Mouse (Mus musculus) limb, embryonic 15.5 days (tissue): ENCODE data around the gene Slc25a13. TPM values are rescaled to one million over a fixed set of nuclear protein-coding genes. Genes with fewer than 3 reads are reported as not detected.
"Not testable (repeated sequence)": the region's sequence is repeated elsewhere in the genome, so short reads cannot be mapped to it uniquely, and the experiment has no call there.

Experiments
- ATAC-seq: fragments of 200-750 bp; cut with Nextera tagmentation; 2 replicates; pipeline ENCODE4 v1.8.0; 2017; ENCODE audit warnings: low read depth, moderate TSS enrichment; ENCODE audit not compliant: insufficient number of reproducible peaks, low FRiP score, low TSS enrichment
- H3K27ac ChIP-seq: fragments of 300-500 bp; sonication (generic); 2 replicates; pipeline ENCODE4 v1.5.1; 2015; ENCODE audit warnings: moderate library complexity, mild to moderate bottlenecking, inconsistent platforms
- H3K27me3 ChIP-seq: fragments of 300-500 bp; sonication (generic); 2 replicates; pipeline ENCODE4 v1.6.1; 2015; ENCODE audit warnings: inconsistent platforms
- H3K36me3 ChIP-seq: fragments of 300-500 bp; sonication (generic); 2 replicates; pipeline ENCODE4 v1.6.1; 2015; ENCODE audit warnings: inconsistent platforms
- H3K4me1 ChIP-seq: fragments of 300-500 bp; sonication (generic); 2 replicates; pipeline ENCODE4 v1.6.1; 2015; ENCODE audit warnings: inconsistent platforms
- H3K4me2 ChIP-seq: fragments of 300-500 bp; sonication (generic); 2 replicates; pipeline ENCODE4 v1.6.1; 2015; ENCODE audit warnings: mild to moderate bottlenecking, inconsistent platforms
- H3K4me3 ChIP-seq: fragments of 300-500 bp; sonication (generic); 2 replicates; pipeline ENCODE4 v1.5.1; 2015; ENCODE audit warnings: mild to moderate bottlenecking, inconsistent platforms
- H3K9ac ChIP-seq: fragments of 300-500 bp; sonication (generic); 2 replicates; pipeline ENCODE4 v1.6.1; 2015; ENCODE audit warnings: inconsistent platforms
- H3K9me3 ChIP-seq: fragments of 300-500 bp; sonication (generic); 2 replicates; pipeline ENCODE4 v1.6.1; 2016; ENCODE audit warnings: inconsistent platforms
- WGBS: fragments of 180-500 bp; shearing (Covaris S2); methylation state at CpG from one replicate; pipeline ENCODE4 v1.1.7; 2015; 5-methylcytosine and 5-hydroxymethylcytosine counted together
- polyA plus RNA-seq: library from polyadenylated mRNA; unstranded; fragments of >200 nt; fragmentation: Nextera tagmentation; extraction: Ambion mirVana; gene quantifications from 2 replicates; pipeline ENCODE4 v1.2.1, GENCODE M21; 2015

Gene Slc25a13
- polyA plus RNA-seq, 1 experiment from 2014 or later, result 17.2 TPM

DNA sequence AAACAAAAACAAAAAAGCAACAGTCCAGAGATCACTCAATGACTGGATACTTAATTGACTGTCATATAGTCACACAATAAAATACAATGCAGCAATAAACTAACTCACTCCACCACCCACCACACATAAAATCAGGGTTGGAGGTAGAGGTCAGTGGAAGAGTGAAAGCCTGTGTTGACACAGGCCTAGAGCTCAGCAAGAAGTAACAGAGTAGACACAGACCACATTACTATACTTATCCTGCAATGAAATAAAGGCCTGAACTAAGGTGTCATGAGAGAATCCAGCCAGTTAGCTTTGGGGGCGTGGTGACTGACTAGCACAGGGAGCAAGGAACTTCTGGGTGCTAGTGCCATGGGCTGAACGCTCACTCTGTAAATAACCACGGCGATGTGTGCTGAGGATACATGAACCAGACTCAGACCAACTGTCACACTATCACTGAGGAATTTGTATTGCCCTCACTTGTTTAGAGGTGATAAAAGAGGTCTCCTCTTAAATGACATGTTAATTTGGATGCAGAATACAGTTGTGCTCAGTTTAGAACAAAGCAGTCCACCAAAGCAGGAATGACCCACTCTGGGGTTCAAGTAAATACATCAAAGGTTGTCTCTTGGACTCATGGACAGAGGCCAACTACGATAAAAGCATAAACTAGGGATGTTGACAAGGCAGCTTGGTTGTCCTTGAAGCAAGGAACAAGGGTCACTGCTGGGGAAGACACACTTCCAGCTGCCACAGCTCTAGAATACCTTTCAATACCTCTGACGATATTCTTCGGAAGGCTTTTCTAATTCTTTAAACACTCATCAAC lies 31.8 kb downstream of the Slc25a13 start:
- no peak overlapping the region for H3K4me3 ChIP-seq
- H3K27ac ChIP-seq, result no peak overlapping the region
- H3K27me3 ChIP-seq, result no peaks in the 10 kb centered on the region
- H3K4me2 ChIP-seq, result no peak overlapping the region
- H3K4me1 ChIP-seq, result peaks cover 6% of the 10 kb centered on the region; the same call in 1 of the 2 replicates
- 68% methylated on average over 7 of the region's 7 CpGs for WGBS
- no peaks in the 10 kb centered on the region for H3K36me3 ChIP-seq
- ATAC-seq, result no peak
- H3K9ac ChIP-seq, result no peak overlapping the region
- no peaks in the 10 kb centered on the region for H3K9me3 ChIP-seq

DNA sequence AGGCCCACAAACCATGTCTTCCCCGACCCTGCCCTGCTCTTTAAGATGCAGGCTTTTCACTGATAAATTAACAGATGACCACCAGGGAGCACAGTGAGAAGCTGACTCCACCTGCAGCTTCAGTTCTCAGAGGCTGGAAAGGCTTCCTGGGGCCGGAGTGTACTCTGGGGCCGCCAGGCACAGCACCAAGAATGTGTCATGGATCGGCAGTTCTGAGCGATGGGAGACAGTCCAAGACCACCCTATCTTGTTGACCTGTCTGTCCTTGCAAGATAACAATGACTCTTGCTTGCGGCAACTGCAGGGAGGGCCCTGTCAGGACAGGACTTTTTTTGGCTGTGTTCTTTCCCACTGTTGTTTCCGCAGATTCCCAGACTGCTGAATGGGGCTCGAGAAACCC lies 33.4 kb downstream of the Slc25a13 start:
- Histone ChIP-seq H3K36me3 (no peaks in the 10 kb centered on the region; the same call in 1 of the 2 replicates), H3K9me3 (no peaks in the 10 kb centered on the region), H3K4me3 (no peak overlapping the region), H3K27me3 (no peaks in the 10 kb centered on the region), H3K4me1 (no peaks in the 10 kb centered on the region; the same call in 1 of the 2 replicates), H3K27ac (no peak overlapping the region), H3K4me2 (no peak overlapping the region), H3K9ac (no peak overlapping the region)
- no peak for ATAC-seq
- 84% methylated on average over 8 of the region's 8 CpGs for WGBS

DNA sequence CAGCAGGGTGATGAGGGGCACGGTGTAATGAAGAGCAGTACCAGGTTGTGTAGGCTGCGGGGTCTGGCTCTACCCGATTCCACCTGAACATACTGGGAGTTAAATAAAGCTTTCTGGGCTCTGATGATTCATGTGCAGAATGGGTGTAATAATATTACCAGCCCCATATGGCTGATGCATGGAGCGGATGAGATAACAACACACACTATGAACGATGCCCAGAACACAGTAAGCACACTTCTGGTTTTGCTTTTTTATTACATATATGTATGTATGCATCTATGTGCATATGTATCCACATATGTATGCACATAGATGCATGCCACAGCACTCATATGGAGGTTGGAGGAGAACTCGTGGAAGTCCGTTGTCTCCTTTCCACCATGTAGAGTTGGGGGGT lies 34.8 kb downstream of the Slc25a13 start:
- Histone ChIP-seq H3K4me3 (no peak overlapping the region), H3K27me3 (no peaks in the 10 kb centered on the region), H3K36me3 (no peaks in the 10 kb centered on the region; the same call in 1 of the 2 replicates), H3K27ac (no peak overlapping the region), H3K4me2 (no peak overlapping the region), H3K9ac (no peak overlapping the region), H3K9me3 (no peaks in the 10 kb centered on the region), H3K4me1 (no peaks in the 10 kb centered on the region; the same call in 1 of the 2 replicates)
- ATAC-seq, result no peak
- WGBS, result 87% methylated on average over 7 of the region's 7 CpGs

DNA sequence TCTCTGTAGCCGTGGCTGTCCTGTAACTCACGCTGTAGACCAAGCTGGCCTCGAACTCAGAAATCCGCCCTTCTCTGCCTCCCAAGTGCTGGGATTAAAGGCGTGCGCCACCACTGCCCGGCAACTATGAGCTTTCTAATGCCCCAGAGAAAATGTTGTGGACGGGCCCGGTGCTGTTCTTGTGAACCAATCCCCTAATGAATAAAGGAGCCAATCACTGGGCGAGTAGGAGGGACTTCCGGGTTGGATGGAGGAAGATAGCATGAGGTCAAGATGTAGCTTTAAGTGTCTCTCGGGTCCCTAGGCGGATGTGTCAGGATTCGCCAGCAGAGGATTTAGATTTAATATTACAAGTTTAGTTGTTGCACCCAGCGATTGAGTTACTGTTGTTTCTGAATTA lies 38.6 kb downstream of the Slc25a13 start:
- not testable (repeated sequence) for H3K27ac ChIP-seq, H3K27me3 ChIP-seq, H3K4me3 ChIP-seq, H3K9ac ChIP-seq, H3K4me1 ChIP-seq, H3K4me2 ChIP-seq, ATAC-seq, H3K36me3 ChIP-seq, H3K9me3 ChIP-seq
- WGBS, result 87% methylated on average over 15 of the region's 15 CpGs

DNA sequence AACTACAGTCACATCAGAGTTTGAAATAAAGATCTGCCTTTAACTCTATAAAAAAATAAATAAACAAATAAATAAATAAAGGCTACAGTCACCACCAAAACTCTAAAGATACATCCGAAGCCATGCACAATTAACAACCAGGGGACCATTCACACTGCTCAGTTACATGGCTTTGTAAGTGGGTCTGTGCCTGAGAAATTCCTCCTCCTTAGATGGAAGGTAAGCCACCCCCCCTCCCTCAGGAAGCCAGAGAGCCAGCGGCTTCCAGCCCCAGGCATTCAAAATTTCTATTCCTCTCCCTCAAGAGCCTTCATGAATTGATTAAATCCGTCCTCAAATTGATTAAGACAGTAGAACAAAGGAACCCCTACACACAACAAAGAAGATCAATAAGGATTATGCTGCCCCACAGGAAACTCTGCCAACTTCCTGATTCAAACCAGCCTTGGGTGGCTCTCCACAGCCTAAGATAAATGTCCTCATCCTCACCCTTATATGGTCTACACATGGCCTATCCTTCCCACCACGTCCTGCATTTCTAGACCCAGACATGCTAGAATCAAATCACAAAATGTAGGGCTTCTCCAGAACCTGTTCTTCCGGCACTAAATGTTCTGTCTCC lies 41.5 kb downstream of the Slc25a13 start:
- Histone ChIP-seq H3K36me3 (no peaks in the 10 kb centered on the region; the same call in 1 of the 2 replicates), H3K4me3 (no peak overlapping the region), H3K4me1 (peaks cover 4% of the 10 kb centered on the region; the same call in 1 of the 2 replicates), H3K9ac (no peak overlapping the region), H3K9me3 (no peaks in the 10 kb centered on the region), H3K4me2 (no peak overlapping the region), H3K27ac (no peak overlapping the region), H3K27me3 (no peaks in the 10 kb centered on the region)
- 64% methylated on average over 5 of the region's 5 CpGs for WGBS
- no peak for ATAC-seq

DNA sequence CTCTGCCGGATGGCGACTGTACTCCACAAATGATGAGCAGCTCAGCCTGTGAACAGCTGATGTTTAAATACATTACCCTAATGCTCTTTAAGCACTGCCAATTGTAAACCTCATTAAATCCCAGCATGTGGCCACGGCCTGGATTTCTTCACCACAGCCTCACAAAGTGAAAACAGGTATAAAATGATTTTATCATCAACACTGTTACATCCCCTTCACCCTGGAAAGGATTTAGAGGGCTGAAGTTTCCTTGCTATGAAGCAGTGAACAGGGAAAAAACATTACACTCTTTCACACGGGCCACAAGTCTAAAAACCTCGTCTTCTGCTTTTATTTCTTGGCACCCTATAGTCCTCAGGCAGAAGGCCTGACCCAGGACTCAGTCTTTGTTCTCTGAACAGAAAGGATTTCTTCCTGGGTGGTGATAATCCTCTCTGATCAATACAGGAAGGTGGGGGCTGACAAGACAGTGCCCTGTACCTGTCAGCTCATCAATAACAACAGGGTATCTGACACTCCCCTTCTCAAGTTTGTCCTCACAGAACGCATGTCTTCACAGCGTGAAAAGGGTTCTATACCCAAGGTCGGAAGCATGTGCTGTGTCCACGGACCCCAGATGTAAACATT lies 42.9 kb downstream of the Slc25a13 start:
- Histone ChIP-seq H3K4me1 (peaks cover 4% of the 10 kb centered on the region; the same call in 1 of the 2 replicates), H3K4me3 (no peak overlapping the region), H3K27me3 (no peaks in the 10 kb centered on the region), H3K36me3 (no peaks in the 10 kb centered on the region; the same call in 1 of the 2 replicates), H3K27ac (no peak overlapping the region), H3K9me3 (no peaks in the 10 kb centered on the region), H3K9ac (no peak overlapping the region), H3K4me2 (no peak overlapping the region)
- no peak for ATAC-seq
- WGBS, result 35% methylated on average over 9 of the region's 9 CpGs

DNA sequence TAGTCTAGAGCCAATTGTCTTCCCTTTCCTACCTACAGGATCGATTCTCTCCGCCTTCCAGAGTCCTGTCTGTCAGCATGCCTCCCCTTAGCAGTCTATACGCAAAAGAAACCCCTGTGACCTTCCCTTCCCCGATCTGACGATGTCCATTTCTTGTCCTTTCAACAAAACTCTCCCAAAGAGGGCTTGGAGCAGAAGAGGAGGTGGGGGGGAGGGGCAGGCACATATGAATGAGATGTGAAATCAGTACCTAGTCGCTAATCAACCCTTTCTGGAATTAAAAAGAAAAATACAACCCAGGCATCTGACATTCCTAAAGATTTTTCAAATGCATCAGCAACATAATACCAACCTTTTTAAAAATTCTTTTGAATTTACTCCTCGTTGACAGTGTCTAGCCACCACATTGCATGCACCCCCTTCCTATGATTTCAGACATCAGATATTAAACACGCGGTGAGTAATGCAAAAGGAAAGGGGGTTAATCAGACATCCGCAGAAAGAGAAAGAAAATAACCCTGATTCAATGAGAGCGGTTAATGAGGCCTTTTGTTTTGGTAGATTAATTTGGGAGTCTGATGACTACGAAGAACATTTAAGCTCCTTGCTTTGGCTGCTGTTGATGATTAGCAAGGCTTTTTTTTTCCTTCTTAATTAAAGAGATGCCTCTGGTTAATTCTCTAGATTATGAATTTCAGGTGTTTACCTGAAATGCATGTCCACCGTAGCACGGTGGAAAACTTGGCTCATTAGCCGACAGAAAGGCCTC lies 43.6 kb downstream of the Slc25a13 start:
- H3K9ac ChIP-seq, result no peak overlapping the region
- no peak for ATAC-seq
- peaks cover 9% of the 10 kb centered on the region; the same call in 1 of the 2 replicates for H3K4me1 ChIP-seq
- no peak overlapping the region for H3K27ac ChIP-seq
- 48% methylated on average over 15 of the region's 15 CpGs for WGBS
- no peaks in the 10 kb centered on the region for H3K27me3 ChIP-seq
- H3K4me2 ChIP-seq, result no peak overlapping the region
- no peaks in the 10 kb centered on the region for H3K36me3 ChIP-seq
- H3K9me3 ChIP-seq, result no peaks in the 10 kb centered on the region
- H3K4me3 ChIP-seq, result no peak overlapping the region

DNA sequence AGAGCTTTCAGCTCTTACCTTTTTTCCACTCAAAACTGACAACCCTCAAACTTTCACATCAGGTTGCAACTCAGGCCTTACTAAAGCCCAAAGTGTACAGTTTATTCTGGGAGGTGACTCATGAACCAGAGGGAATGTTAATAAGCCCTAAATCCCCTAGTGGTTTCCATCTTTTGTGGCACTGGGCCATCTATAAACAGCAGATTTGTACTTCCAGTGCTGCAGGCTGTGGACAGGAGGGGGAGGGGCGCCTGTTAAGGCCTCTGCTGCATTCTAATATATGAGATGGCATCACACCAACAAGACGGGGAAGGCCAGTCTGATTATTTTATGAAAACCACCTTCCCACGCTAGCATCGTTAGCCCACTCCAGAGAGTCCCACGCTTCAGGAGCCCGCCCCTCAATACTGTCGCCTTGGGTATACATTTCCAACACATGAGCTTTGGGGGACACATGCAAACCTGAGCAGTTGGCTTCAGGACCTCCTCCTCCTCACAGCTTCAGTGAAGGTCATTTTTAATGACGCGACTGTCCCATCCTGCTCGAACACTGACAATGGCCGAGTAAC lies 48.3 kb downstream of the Slc25a13 start:
- WGBS, result 49% methylated on average over 11 of the region's 11 CpGs
- Histone ChIP-seq H3K9me3 (no peaks in the 10 kb centered on the region), H3K27me3 (no peaks in the 10 kb centered on the region), H3K4me1 (peaks cover 6% of the 10 kb centered on the region; the same call in 1 of the 2 replicates), H3K4me3 (no peak overlapping the region), H3K4me2 (no peak overlapping the region), H3K9ac (no peak overlapping the region), H3K36me3 (no peaks in the 10 kb centered on the region), H3K27ac (no peak overlapping the region)
- no peak for ATAC-seq

DNA sequence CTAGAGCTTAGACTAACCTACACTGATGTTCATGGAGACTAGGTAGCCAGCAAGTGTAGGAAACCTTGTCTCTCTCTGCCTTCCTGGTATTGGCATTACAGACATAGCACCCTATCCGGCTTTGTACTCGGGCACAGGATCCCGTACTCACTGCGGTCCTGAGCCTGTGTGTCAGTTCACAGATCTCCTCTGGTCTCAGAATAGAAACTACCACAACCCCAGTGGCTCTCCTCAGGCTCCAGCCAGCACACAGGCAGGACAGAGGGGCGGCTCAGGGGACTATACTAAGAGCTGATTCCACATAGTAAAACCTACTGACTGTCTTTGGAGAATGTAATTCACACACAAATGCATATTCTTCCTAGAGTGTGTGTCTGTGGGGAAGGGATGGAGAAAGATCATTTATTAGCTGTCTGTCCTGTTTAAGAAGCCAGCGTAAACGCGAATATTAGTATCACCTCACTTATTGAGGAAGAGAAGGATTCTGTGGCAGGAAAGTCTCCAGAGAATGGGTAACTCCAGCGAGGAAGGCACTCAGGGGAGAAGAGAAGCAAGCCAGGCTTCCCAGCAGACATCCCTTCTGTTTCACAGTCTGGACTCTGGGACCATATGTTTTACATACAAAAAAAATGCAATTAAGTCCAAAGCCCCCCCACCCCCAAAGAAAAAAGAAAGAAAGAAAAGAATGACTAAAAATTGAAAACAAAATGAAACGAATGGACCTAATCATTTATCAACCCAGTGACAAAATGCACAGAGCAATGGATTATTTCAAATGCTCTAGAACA lies 49.4 kb downstream of the Slc25a13 start:
- 85% methylated on average over 10 of the region's 10 CpGs for WGBS
- H3K4me2 ChIP-seq, result no peak overlapping the region
- no peak for ATAC-seq
- H3K9ac ChIP-seq, result no peak overlapping the region
- peaks cover 5% of the 10 kb centered on the region; the same call in 1 of the 2 replicates for H3K4me1 ChIP-seq
- no peaks in the 10 kb centered on the region for H3K36me3 ChIP-seq
- no peak overlapping the region for H3K27ac ChIP-seq
- no peak overlapping the region for H3K4me3 ChIP-seq
- H3K9me3 ChIP-seq, result no peaks in the 10 kb centered on the region
- H3K27me3 ChIP-seq, result no peaks in the 10 kb centered on the region

DNA sequence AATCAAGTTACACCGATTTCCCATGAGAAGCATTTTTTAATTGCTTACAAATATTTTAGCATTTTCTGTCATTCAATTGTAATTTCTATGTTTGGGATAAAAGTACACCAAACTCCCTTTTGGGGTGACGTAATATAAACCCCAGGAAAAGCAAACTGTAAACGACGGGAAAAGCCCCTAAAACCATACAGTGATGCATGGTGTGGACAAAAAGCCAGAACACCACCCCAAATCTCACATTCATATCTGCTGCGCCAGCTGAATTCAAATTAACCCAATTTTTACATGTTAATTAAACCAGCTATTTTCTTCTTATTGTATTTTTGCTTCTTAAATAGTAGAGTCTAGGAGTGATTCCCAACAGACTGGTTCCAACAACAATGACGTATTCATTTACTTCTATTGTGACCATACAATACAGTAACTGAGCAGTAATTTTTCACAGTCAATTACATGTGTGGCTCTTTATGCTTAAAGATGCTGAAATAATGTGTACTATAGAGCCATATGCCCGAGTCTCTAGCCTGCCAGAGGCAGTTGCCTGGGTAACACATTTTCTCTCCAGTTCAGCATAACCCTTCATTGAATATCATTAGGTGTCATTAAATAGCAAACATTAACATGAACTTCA lies 53.9 kb downstream of the Slc25a13 start:
- Histone ChIP-seq H3K27ac (no peak overlapping the region), H3K4me2 (no peak overlapping the region), H3K4me1 (peaks cover 13% of the 10 kb centered on the region), H3K36me3 (no peaks in the 10 kb centered on the region), H3K9me3 (no peaks in the 10 kb centered on the region), H3K27me3 (no peaks in the 10 kb centered on the region), H3K4me3 (no peak overlapping the region), H3K9ac (no peak overlapping the region)
- 79% methylated on average over 7 of the region's 7 CpGs for WGBS
- ATAC-seq, result no peak
